Mouse (Mus musculus) kidney, embryonic 15.5 days (tissue): Measurements from ENCODE around the gene Tvp23a. TPM values are rescaled to one million over a fixed set of nuclear protein-coding genes. Genes with fewer than 3 reads are reported as not detected.

Experiments used
- ATAC-seq: fragments of 200-750 bp; cut with Nextera tagmentation; replicated peaks from 2 replicates; pipeline ENCODE4 v1.8.0; 2017; ENCODE audit warnings: moderate TSS enrichment; ENCODE audit not compliant: low FRiP score
- H3K27ac ChIP-seq: fragments of 300-500 bp; sonication (generic); 2 replicates; pipeline ENCODE4 v1.5.1; 2015; ENCODE audit warnings: mild to moderate bottlenecking, inconsistent platforms
- H3K27me3 ChIP-seq: fragments of 300-500 bp; sonication (generic); 2 replicates; pipeline ENCODE4 v1.6.1; 2015; ENCODE audit warnings: inconsistent platforms
- H3K36me3 ChIP-seq: fragments of 300-500 bp; sonication (generic); 2 replicates; pipeline ENCODE4 v1.6.1; 2015; ENCODE audit warnings: inconsistent platforms
- H3K4me1 ChIP-seq: fragments of 300-500 bp; sonication (generic); 2 replicates; pipeline ENCODE4 v1.6.1; 2015; ENCODE audit warnings: inconsistent platforms
- H3K4me2 ChIP-seq: fragments of 300-500 bp; sonication (generic); 2 replicates; pipeline ENCODE4 v1.6.1; 2015; ENCODE audit warnings: moderate library complexity, mild to moderate bottlenecking, inconsistent platforms
- H3K4me3 ChIP-seq: fragments of 300-500 bp; sonication (generic); replicated peaks from 2 replicates; pipeline ENCODE4 v1.5.1; 2015; ENCODE audit warnings: mild to moderate bottlenecking, inconsistent platforms
- H3K9ac ChIP-seq: fragments of 300-500 bp; sonication (generic); 2 replicates; pipeline ENCODE4 v1.6.1; 2015; ENCODE audit warnings: mild to moderate bottlenecking, inconsistent platforms
- H3K9me3 ChIP-seq: fragments of 300-500 bp; sonication (generic); replicated peaks from 2 replicates; pipeline ENCODE4 v1.6.1; 2016; ENCODE audit warnings: inconsistent platforms
- WGBS: fragments of 180-500 bp; shearing (Covaris S2); methylation state at CpG from one replicate; pipeline ENCODE4 v1.1.7; 2015; ENCODE audit warnings: mixed read lengths; 5-methylcytosine and 5-hydroxymethylcytosine counted together
- polyA plus RNA-seq: library from polyadenylated mRNA; unstranded; fragments of >200 nt; fragmentation: Nextera tagmentation; extraction: Ambion mirVana; gene quantifications from 2 replicates; pipeline ENCODE4 v1.2.1, GENCODE M21; 2015

The Tvp23a gene
- polyA plus RNA-seq, 1 experiment from 2014 or later: 15.8 TPM

- Histone ChIP-seq H3K9ac (no peak within 1 kb of the TSS), H3K4me1 (no peaks in the 10 kb centered on the region), H3K4me2 (no peak within 1 kb of the TSS), H3K27ac (no peak within 1 kb of the TSS), H3K9me3 (no peaks in the 10 kb centered on the region), H3K36me3 (no peaks in the 10 kb centered on the region), H3K27me3 (no peaks in the 10 kb centered on the region), H3K4me3 (no peak within 1 kb of the TSS)
- no peak for ATAC-seq
- WGBS: 71% methylated on average over 5 of the region's 5 CpGs
These were observed 32.7 kb upstream of the Tvp23a start, which contains the start of gene Ciita for GRCm38 (mm10) chr16:10479857-10480256. TSS of gene Ciita (plus strand) at chr16:10480059.

DNA sequence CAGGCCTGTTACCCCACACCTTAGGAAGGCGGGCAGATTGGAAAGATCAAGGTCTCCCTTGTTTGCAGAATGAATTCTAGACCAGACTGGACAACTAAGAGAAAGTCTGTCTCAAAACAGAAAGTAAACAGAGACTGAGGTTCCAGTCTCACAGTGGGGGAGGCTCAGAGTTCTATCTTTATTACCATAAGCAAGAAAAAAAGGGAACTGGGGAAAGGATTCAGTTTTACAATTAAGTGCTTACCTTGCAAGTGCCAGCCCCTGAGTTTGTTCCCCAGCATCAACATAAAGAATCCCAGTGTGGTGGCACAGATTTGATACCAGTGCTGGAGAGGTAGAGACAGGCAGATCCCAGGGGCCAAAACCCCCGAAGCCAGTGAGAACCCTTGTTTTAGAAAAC, 28.8 kb upstream of the Tvp23a start:
- no peak for ATAC-seq
- H3K36me3 ChIP-seq: no peaks in the 10 kb centered on the region
- H3K27me3 ChIP-seq: no peaks in the 10 kb centered on the region
- H3K4me3 ChIP-seq: no peak overlapping the region
- no peaks in the 10 kb centered on the region for H3K9me3 ChIP-seq
- H3K27ac ChIP-seq: no peak overlapping the region
- H3K9ac ChIP-seq: no peak overlapping the region
- H3K4me2 ChIP-seq: no peak overlapping the region
- WGBS: 74% methylated on average over 2 of the region's 2 CpGs
- no peaks in the 10 kb centered on the region for H3K4me1 ChIP-seq

DNA sequence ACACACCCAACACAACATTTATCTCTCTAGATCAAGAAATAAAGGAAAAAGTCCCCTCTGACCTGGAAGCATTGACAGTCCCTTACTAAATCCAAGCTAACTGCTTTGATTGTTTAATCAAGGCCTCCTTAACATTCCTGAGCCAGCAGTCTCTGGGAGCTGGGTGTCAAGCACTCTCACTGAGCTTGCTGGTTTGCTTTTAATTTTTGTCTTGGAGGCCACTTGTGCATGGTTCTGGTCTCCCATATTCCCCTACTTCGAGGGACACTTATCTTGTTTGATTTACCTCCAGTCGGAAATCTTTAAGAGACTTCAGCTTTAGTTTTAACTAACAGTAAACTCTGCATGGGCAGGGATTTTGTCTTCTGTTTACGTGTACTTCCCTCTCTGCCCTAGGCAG, 27.8 kb upstream of the Tvp23a start:
- Histone ChIP-seq H3K4me1 (no peaks in the 10 kb centered on the region), H3K4me2 (no peak overlapping the region), H3K4me3 (no peak overlapping the region), H3K27ac (no peak overlapping the region), H3K36me3 (no peaks in the 10 kb centered on the region), H3K9me3 (no peaks in the 10 kb centered on the region), H3K9ac (no peak overlapping the region), H3K27me3 (no peaks in the 10 kb centered on the region)
- no peak for ATAC-seq
- WGBS: 78% methylated on average over 3 of the region's 3 CpGs

DNA sequence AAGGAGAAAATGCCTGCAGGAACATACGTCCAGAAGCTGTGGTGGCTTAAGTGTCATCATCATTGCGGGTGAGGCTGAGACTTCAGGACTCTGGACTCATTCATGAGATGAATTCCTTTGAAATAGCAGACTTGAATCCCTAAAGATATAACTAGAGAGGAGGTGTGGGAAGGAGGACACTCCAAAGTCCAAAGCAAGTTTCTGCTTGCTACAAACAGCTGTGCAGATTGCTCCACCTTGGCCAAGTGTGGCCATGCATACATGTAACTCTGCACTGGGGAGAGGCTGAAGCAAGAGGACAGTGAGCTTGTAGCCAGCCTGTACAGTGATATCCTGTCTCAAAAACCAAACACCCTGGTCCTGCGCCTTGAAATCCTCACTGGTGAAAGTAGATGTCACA, 24.8 kb upstream of the Tvp23a start:
- 91% methylated on average over 3 of the region's 3 CpGs for WGBS
- Histone ChIP-seq H3K4me1 (no peaks in the 10 kb centered on the region), H3K27ac (no peak overlapping the region), H3K4me2 (no peak overlapping the region), H3K4me3 (no peak overlapping the region), H3K9ac (no peak overlapping the region), H3K27me3 (no peaks in the 10 kb centered on the region), H3K9me3 (no peaks in the 10 kb centered on the region), H3K36me3 (no peaks in the 10 kb centered on the region)
- ATAC-seq: no peak

- H3K4me2 ChIP-seq: no peak overlapping the region
- no peak overlapping the region for H3K27ac ChIP-seq
- H3K36me3 ChIP-seq: no peaks in the 10 kb centered on the region
- 68% methylated on average over 1 of the region's 1 CpGs for WGBS
- no peaks in the 10 kb centered on the region for H3K27me3 ChIP-seq
- no peak overlapping the region for H3K4me3 ChIP-seq
- no peak overlapping the region for H3K9ac ChIP-seq
- H3K9me3 ChIP-seq: no peaks in the 10 kb centered on the region
- no peaks in the 10 kb centered on the region for H3K4me1 ChIP-seq
- ATAC-seq: no peak
These were observed 21.0 kb upstream of the Tvp23a start for GRCm38 (mm10) chr16:10468201-10468600.

GRCm38 (mm10) chr16:10467391-10468107, 20.4 kb upstream of the Tvp23a start:
- no peak overlapping the region for H3K4me2 ChIP-seq
- H3K9me3 ChIP-seq: no peaks in the 10 kb centered on the region
- WGBS: 30% methylated on average over 11 of the region's 11 CpGs
- no peak overlapping the region for H3K9ac ChIP-seq
- no peak for ATAC-seq
- no peaks in the 10 kb centered on the region for H3K27me3 ChIP-seq
- H3K4me3 ChIP-seq: no peak overlapping the region
- no peak overlapping the region for H3K27ac ChIP-seq
- no peaks in the 10 kb centered on the region for H3K4me1 ChIP-seq
- H3K36me3 ChIP-seq: no peaks in the 10 kb centered on the region

DNA sequence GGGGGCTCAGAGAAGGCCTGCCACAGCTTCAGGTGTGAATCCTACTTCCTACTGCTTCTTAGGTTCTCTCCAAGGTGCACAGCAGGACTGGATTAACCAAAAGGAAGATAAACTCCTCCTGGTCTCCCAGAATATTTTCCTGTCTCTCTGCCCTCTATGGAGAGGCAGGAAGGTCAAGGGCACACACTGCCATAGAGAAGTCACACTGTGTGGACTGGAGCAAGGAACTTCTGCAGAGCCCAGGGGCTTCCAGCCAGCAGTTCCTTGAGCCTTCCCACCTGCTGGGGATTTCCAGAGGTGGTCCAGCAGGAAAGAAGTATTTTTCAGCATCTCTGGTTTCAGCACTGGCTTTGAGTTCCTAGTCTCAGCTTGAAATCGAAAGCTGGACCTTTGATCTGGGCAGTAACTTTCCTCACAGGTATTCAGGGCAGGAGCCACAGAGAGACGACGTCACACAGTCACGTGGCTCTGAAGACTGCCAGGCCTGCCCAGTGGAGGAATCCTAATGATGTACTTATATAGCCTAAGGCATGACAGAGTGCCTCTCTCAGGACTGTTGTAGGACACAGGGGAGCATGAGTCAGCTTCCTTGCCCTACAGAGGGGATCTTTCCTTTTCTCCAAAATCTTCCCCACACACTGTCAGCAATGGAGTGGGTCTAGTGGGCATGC, 18.0 kb upstream of the Tvp23a start:
- WGBS: 17% methylated on average over 4 of the region's 4 CpGs
- 0 out of 2 replicates have a peak, but pooled peaks have one; percentile 46 for ATAC-seq
- Histone ChIP-seq H3K9me3 (no peaks in the 10 kb centered on the region), H3K27me3 (no peaks in the 10 kb centered on the region), H3K4me1 (no peaks in the 10 kb centered on the region), H3K9ac (no peak overlapping the region), H3K27ac (no peak overlapping the region), H3K4me3 (no peak overlapping the region), H3K4me2 (no peak overlapping the region), H3K36me3 (no peaks in the 10 kb centered on the region)

- no peak for ATAC-seq
- no peak overlapping the region for H3K4me2 ChIP-seq
- no peaks in the 10 kb centered on the region for H3K9me3 ChIP-seq
- WGBS: 77% methylated on average over 2 of the region's 2 CpGs
- no peak overlapping the region for H3K9ac ChIP-seq
- H3K27me3 ChIP-seq: no peaks in the 10 kb centered on the region
- no peak overlapping the region for H3K27ac ChIP-seq
- no peaks in the 10 kb centered on the region for H3K36me3 ChIP-seq
- no peak overlapping the region for H3K4me3 ChIP-seq
- no peaks in the 10 kb centered on the region for H3K4me1 ChIP-seq
These were observed 14.0 kb upstream of the Tvp23a start for GRCm38 (mm10) chr16:10461178-10461577.

- Histone ChIP-seq H3K27me3 (no peaks in the 10 kb centered on the region), H3K9me3 (no peaks in the 10 kb centered on the region), H3K9ac (no peak overlapping the region), H3K4me3 (no peak overlapping the region), H3K27ac (no peak overlapping the region), H3K4me2 (no peak overlapping the region), H3K4me1 (peaks cover 5% of the 10 kb centered on the region; the same call in 1 of the 2 replicates), H3K36me3 (no peaks in the 10 kb centered on the region)
- WGBS: 77% methylated on average over 2 of the region's 2 CpGs
- ATAC-seq: no peak
These were observed 13.0 kb upstream of the Tvp23a start for GRCm38 (mm10) chr16:10460188-10460587.

DNA sequence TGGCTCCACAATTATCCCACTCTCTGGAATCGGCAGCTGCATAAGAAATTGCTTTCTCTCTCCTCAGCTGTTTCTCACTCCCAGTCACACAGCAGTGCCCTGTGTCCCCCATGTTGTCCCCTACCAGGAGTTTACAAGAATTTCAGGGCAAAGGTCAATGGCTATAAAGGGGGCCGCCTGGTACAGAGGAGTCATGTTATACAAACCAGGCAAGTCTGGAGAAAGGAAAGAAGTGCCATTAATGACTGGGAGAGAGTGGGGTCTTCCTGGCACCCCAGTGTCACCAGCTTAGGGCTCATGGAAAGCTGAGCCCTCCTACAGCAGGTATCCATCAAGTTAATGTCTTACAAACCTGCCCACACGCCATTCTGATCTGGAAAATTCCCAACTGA, 7.4 kb upstream of the Tvp23a start:
- Histone ChIP-seq H3K4me1 (peaks cover 18% of the 10 kb centered on the region), H3K9me3 (no peaks in the 10 kb centered on the region), H3K9ac (no peak overlapping the region), H3K4me3 (no peak overlapping the region), H3K4me2 (no peak overlapping the region), H3K27me3 (no peaks in the 10 kb centered on the region), H3K36me3 (no peaks in the 10 kb centered on the region), H3K27ac (peak overlapping the region; percentile 33; the same call in 1 of the 2 replicates)
- WGBS: 6% methylated on average over 3 of the region's 3 CpGs
- peak; percentile 64; the same call in 1 of the 2 replicates for ATAC-seq

DNA sequence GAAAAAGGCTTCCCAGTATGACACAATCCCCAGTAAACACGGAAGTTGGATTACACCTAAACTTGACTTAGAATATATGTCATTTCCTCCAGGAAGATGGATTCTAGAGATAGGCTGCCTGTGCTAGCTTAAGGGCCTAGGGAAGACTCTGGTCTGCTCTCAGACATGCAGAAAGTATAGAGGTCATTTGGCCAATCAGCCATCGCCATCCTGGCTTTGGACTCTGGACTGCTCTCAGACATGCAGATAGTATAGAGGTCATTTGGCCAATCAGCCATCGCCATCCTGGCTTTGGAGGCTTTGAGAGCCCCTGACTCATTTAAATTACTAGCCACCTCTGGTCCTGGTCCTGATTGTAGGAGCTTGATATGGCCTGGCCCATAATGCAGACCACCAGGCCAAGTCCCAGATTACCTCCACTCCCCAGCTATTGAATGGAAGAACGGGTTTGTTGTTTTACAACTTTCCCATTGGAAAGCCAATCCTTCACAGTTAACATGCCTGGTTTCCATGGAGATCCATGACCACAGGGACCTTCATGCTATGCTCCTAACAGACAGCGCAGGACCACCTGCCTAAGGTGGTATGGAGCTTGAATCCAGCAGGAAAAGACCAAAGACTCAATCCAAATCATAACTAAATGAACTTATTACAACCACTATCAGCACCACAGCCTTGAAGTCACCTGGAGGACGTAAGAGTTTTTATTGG, 6.9 kb upstream of the Tvp23a start:
- Histone ChIP-seq H3K4me2 (no peak overlapping the region), H3K4me1 (peaks cover 18% of the 10 kb centered on the region), H3K9me3 (no peaks in the 10 kb centered on the region), H3K9ac (no peak overlapping the region), H3K27me3 (no peaks in the 10 kb centered on the region), H3K4me3 (no peak overlapping the region), H3K36me3 (no peaks in the 10 kb centered on the region), H3K27ac (peak overlapping the region; percentile 33; the same call in 1 of the 2 replicates)
- WGBS: 48% methylated on average over 6 of the region's 6 CpGs
- ATAC-seq: no peak

DNA sequence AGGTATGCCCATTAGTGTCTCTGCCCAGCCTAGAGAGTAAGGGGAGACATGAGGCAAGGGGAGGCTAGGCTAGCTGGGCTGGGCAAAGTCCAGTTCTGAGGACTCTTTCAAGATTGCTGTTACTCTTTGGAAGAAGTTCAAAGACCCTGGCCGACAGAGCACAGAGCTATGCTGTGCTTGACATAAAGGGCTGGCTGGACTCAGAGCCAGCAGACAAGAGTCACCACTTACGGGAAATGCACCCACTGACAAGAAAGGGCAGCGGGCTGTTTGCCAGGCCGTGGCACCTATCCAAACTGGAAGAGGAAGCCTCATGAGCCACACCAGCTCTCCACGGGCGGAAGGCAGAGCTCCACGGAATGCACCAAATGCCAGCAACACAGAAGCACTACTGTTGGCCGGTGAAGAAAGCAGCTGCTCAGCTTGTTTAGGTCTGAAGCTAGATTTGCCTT, 5.3 kb upstream of the Tvp23a start:
- ATAC-seq: no peak; the same call in 1 of the 2 replicates
- no peaks in the 10 kb centered on the region for H3K9me3 ChIP-seq
- 63% methylated on average over 8 of the region's 8 CpGs for WGBS
- no peak overlapping the region for H3K27ac ChIP-seq
- H3K4me2 ChIP-seq: no peak overlapping the region
- no peaks in the 10 kb centered on the region for H3K27me3 ChIP-seq
- no peak overlapping the region for H3K9ac ChIP-seq
- peaks cover 23% of the 10 kb centered on the region for H3K4me1 ChIP-seq
- H3K36me3 ChIP-seq: no peaks in the 10 kb centered on the region
- H3K4me3 ChIP-seq: no peak overlapping the region
